Mouse (Mus musculus) MEL (cell line): ENCODE data around the gene Slc25a25. TPM values are rescaled to one million over a fixed set of nuclear protein-coding genes. Genes with fewer than 3 reads are reported as not detected.

Experiments used
- DNase-seq: peaks from one replicate; pipeline ENCODE4 v3.0.0; 2011; ENCODE audit warnings: low read depth, low spot score
- H3K27ac ChIP-seq: 2 replicates; pipeline ENCODE4 v1.5.1; 2012; ENCODE audit warnings: low read depth, mild to moderate bottlenecking, control low read depth, low read length, moderate library complexity; ENCODE audit not compliant: control insufficient read depth
- H3K27me3 ChIP-seq, 2 experiments: fragments of 150-350 bp in 1 of 2; sonication (generic) in 1 of 2; 2 replicates each; pipeline ENCODE4 v1.6.1; 2012; ENCODE audit warnings: low read length in 2 of 2, mild to moderate bottlenecking in 2 of 2, improper control_type of control experiment in 1 of 2, moderate library complexity in 1 of 2; ENCODE audit not compliant: insufficient read depth in 2 of 2, control insufficient read depth in 1 of 2
- H3K36me3 ChIP-seq, 2 experiments: 2 replicates each; pipeline ENCODE4 v1.6.1; 2012 to 2014; ENCODE audit warnings: low read length in 2 of 2, improper control_type of control experiment in 1 of 2, inconsistent platforms in 1 of 2, mild to moderate bottlenecking in 1 of 2; ENCODE audit not compliant: insufficient read depth in 2 of 2, control insufficient read depth in 1 of 2
- H3K4me1 ChIP-seq, 2 experiments: fragments of 150-350 bp in 1 of 2; sonication (generic) in 1 of 2; 2 replicates each; pipeline ENCODE4 v1.6.1; 2012; ENCODE audit warnings: low read length in 2 of 2, improper control_type of control experiment in 1 of 2, mild to moderate bottlenecking in 1 of 2; ENCODE audit not compliant: insufficient read depth in 2 of 2, control insufficient read depth in 1 of 2
- H3K4me3 ChIP-seq, 2 experiments: fragments of 150-350 bp in 1 of 2; sonication (generic) in 1 of 2; 2 replicates each; pipeline ENCODE4 v1.5.1; 2012; ENCODE audit warnings: low read depth in 2 of 2, low read length in 2 of 2, mild to moderate bottlenecking in 2 of 2, moderate library complexity in 2 of 2, control low read depth in 1 of 2, improper control_type of control experiment in 1 of 2; ENCODE audit not compliant: control insufficient read depth in 1 of 2, insufficient read depth in 1 of 2
- H3K79me2 ChIP-seq: 2 replicates; pipeline ENCODE4 v1.6.1; 2012; ENCODE audit warnings: mild to moderate bottlenecking, low read length, moderate library complexity; ENCODE audit not compliant: control insufficient read depth, poor library complexity, insufficient read depth
- H3K9ac ChIP-seq: 2 replicates; pipeline ENCODE4 v1.6.1; 2012; ENCODE audit warnings: low read depth, mild to moderate bottlenecking, control low read depth, low read length, moderate library complexity; ENCODE audit not compliant: control insufficient read depth, poor library complexity, severe bottlenecking
- H3K9me3 ChIP-seq: fragments of 150-350 bp; sonication (generic); replicated peaks from 2 replicates; pipeline ENCODE4 v1.6.1; 2012; ENCODE audit warnings: mild to moderate bottlenecking, low read length, improper control_type of control experiment, moderate library complexity; ENCODE audit not compliant: insufficient read depth
- CHD1 ChIP-seq: IDR thresholded peaks from 2 replicates; pipeline ENCODE4 v1.6.1; 2012; ENCODE audit warnings: low read depth, mild to moderate bottlenecking, inconsistent platforms, low read length, improper control_type of control experiment
- CHD2 ChIP-seq: IDR thresholded peaks from 2 replicates; pipeline ENCODE4 v1.6.1; 2011; ENCODE audit warnings: low read length, improper control_type of control experiment
- CTCF ChIP-seq, 3 experiments: IDR thresholded peaks in 2 of 3; conservative IDR thresholded peaks in 1 of 3; 2 replicates each; pipeline ENCODE4 v1.5.1; 2011 to 2012; ENCODE audit warnings: low read length in 3 of 3, low read depth in 2 of 3, mild to moderate bottlenecking in 2 of 3, improper control_type of control experiment in 1 of 3, inconsistent platforms in 1 of 3, mixed read lengths in 1 of 3, moderate library complexity in 1 of 3; ENCODE audit not compliant: control insufficient read depth in 1 of 3, insufficient read depth in 1 of 3, poor library complexity in 1 of 3, severe bottlenecking in 1 of 3
- E2F4 ChIP-seq: IDR thresholded peaks from 2 replicates; pipeline ENCODE4 v1.6.1; 2011; ENCODE audit warnings: low read depth, low read length, improper control_type of control experiment, borderline replicate concordance
- EP300 ChIP-seq, 2 experiments: IDR thresholded peaks; 2 replicates each; pipeline ENCODE4 v1.6.1; 2011; ENCODE audit warnings: improper control_type of control experiment in 2 of 2, low read length in 2 of 2, low read depth in 1 of 2, mild to moderate bottlenecking in 1 of 2
- ETS1 ChIP-seq: IDR thresholded peaks from 2 replicates; pipeline ENCODE4 v1.6.1; 2012; ENCODE audit warnings: low read depth, mild to moderate bottlenecking, inconsistent platforms, low read length, improper control_type of control experiment, moderate library complexity
- GABPA ChIP-seq: IDR thresholded peaks from 2 replicates; pipeline ENCODE4 v1.6.1; 2012; ENCODE audit warnings: low read depth, mild to moderate bottlenecking, inconsistent platforms, low read length, improper control_type of control experiment, moderate library complexity
- GATA1 ChIP-seq: IDR thresholded peaks from 2 replicates; pipeline ENCODE4 v1.6.1; 2011; ENCODE audit warnings: low read depth, low read length, improper control_type of control experiment
- HCFC1 ChIP-seq: IDR thresholded peaks from 2 replicates; pipeline ENCODE4 v1.6.1; 2012; ENCODE audit warnings: low read depth, mild to moderate bottlenecking, inconsistent platforms, low read length, improper control_type of control experiment, moderate library complexity
- MAFK ChIP-seq: IDR thresholded peaks from 2 replicates; pipeline ENCODE4 v1.6.1; 2011; ENCODE audit warnings: low read depth, mild to moderate bottlenecking, low read length, improper control_type of control experiment, borderline replicate concordance
- MAZ ChIP-seq: IDR thresholded peaks from 2 replicates; pipeline ENCODE4 v1.6.1; 2012; ENCODE audit warnings: low read depth, mild to moderate bottlenecking, inconsistent platforms, low read length, improper control_type of control experiment
- MEF2A ChIP-seq: IDR thresholded peaks from 2 replicates; pipeline ENCODE4 v1.6.1; 2014; ENCODE audit warnings: low read depth, mild to moderate bottlenecking, inconsistent platforms, low read length, improper control_type of control experiment; ENCODE audit not compliant: poor library complexity, insufficient replicate concordance, severe bottlenecking; ENCODE audit errors: extremely low read depth
- MYC ChIP-seq: IDR thresholded peaks from 2 replicates; pipeline ENCODE4 v1.6.1; 2011; ENCODE audit warnings: low read depth, mild to moderate bottlenecking, low read length, improper control_type of control experiment, moderate library complexity
- NELFE ChIP-seq: IDR thresholded peaks from 2 replicates; pipeline ENCODE4 v1.6.1; 2011; ENCODE audit warnings: low read depth, low read length, improper control_type of control experiment
- POLR2A ChIP-seq, 2 experiments: IDR thresholded peaks; 2 replicates each; pipeline ENCODE4 v1.6.1; 2011 to 2012; ENCODE audit warnings: low read length in 2 of 2, mild to moderate bottlenecking in 2 of 2, control low read depth in 1 of 2, improper control_type of control experiment in 1 of 2, low read depth in 1 of 2, moderate library complexity in 1 of 2; ENCODE audit not compliant: control insufficient read depth in 1 of 2, insufficient read depth in 1 of 2, poor library complexity in 1 of 2
- POLR2AphosphoS2 ChIP-seq: IDR thresholded peaks from 2 replicates; pipeline ENCODE4 v1.6.1; 2011; ENCODE audit warnings: low read length, improper control_type of control experiment
- RAD21 ChIP-seq: IDR thresholded peaks from 2 replicates; pipeline ENCODE4 v1.6.1; 2011; ENCODE audit warnings: mild to moderate bottlenecking, low read depth, low read length, improper control_type of control experiment
- RCOR1 ChIP-seq: IDR thresholded peaks from 2 replicates; pipeline ENCODE4 v1.6.1; 2012; ENCODE audit warnings: low read depth, mild to moderate bottlenecking, inconsistent platforms, low read length, improper control_type of control experiment
- SMC3 ChIP-seq: IDR thresholded peaks from 2 replicates; pipeline ENCODE4 v1.6.1; 2011; ENCODE audit warnings: low read depth, low read length, improper control_type of control experiment
- TCF12 ChIP-seq: IDR thresholded peaks from 2 replicates; pipeline ENCODE4 v1.6.1; 2014; ENCODE audit warnings: low read depth, mild to moderate bottlenecking, inconsistent platforms, low read length, improper control_type of control experiment, moderate library complexity
- UBTF ChIP-seq: IDR thresholded peaks from 2 replicates; pipeline ENCODE4 v1.6.1; 2012; ENCODE audit warnings: low read depth, mild to moderate bottlenecking, inconsistent platforms, low read length, improper control_type of control experiment, moderate library complexity, borderline replicate concordance; ENCODE audit not compliant: insufficient read depth
- ZMIZ1 ChIP-seq: IDR thresholded peaks from 2 replicates; pipeline ENCODE4 v1.6.1; 2012; ENCODE audit warnings: low read depth, mild to moderate bottlenecking, inconsistent platforms, low read length, improper control_type of control experiment, moderate library complexity
- polyA plus RNA-seq, 2 experiments: library from polyadenylated mRNA; stranded (reverse) in 1 of 2; unstranded in 1 of 2; fragments of >175 nt in 1 of 2; fragments of >200 nt in 1 of 2; gene quantifications; 2 replicates each; pipeline versions ENCODE4 v1.2.1 to v1.2.4; 2012; ENCODE audit warnings: low replicate concordance in 2 of 2, low read depth in 1 of 2; ENCODE audit not compliant: insufficient read length in 2 of 2, insufficient read depth in 1 of 2, missing spikeins in 1 of 2
- total RNA-seq: library from RNA; depleted of rRNA; stranded (reverse); fragments of 300-350 nt; gene quantifications from 2 replicates; pipeline ENCODE4 v1.2.3, GENCODE M21; 2012

Slc25a25 gene
- total and polyA plus RNA-seq, 3 experiments = 22.3 to 32.5 TPM; not detected in 1

DNA sequence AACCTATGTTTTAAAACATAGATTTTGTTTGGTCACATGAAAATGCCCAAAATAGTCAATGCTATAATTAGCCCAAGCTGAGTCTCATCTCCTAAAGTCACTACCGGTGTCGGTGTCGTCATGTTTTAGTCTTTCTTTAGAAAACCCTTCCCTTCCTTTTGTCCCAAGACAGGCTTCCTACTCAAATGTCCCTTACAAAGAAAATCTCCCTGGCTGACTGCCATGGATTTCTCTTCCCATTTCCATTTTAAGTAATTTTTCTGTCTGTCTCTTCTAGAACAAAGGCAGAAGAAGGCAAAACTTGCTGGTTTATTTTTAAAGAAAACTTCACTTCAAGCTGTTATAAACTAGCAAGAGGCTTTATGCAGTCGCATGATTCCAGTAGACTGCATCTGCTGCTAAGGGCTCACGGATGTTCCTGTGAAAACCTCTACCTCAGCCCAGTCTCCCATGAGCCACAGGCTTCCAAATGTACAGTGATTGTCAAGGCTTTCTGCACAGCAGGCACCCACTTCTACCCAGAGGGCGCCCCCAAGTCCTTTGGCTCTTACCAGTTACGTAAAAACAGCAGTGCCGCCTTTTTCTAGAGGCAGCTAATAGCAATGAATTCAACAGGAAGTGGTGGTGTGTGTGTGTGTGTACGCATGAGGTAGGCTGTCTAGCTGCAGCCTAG lies 3.8 kb downstream of the Slc25a25 start:
- no peaks in the 10 kb centered on the region for H3K9me3 ChIP-seq
- no peak overlapping the region for H3K9ac ChIP-seq
- no peak overlapping the region for H3K27ac ChIP-seq
- peaks cover 4 to 30% of the 10 kb centered on the region in 2 experiments for H3K36me3 ChIP-seq
- H3K27me3 ChIP-seq = no peaks in the 10 kb centered on the region
- peaks cover 50% of the 10 kb centered on the region for H3K79me2 ChIP-seq
- no peak for DNase-seq
- peaks cover 5 to 11% of the 10 kb centered on the region in 2 experiments; a peak in 3 of 4 replicates for H3K4me1 ChIP-seq
- no peak overlapping the region for H3K4me3 ChIP-seq
- TF ChIP-seq POLR2AphosphoS2 (no peak), MEF2A (no peak), CTCF (IDR thresholded peaks at IDR 0.05 in 2 of 3, conservative IDR thresholded peaks at IDR 0.05 in 1 of 3; ENCODE audit: control insufficient read depth in 1 of 3, insufficient read depth in 1 of 3, low read depth in 2 of 3, low read length in 3 of 3, poor library complexity in 1 of 3, severe bottlenecking in 1 of 3) (no peak), CHD1 (no peak)
- TF ChIP-seq, all 39 proteins: peak for 0

DNA sequence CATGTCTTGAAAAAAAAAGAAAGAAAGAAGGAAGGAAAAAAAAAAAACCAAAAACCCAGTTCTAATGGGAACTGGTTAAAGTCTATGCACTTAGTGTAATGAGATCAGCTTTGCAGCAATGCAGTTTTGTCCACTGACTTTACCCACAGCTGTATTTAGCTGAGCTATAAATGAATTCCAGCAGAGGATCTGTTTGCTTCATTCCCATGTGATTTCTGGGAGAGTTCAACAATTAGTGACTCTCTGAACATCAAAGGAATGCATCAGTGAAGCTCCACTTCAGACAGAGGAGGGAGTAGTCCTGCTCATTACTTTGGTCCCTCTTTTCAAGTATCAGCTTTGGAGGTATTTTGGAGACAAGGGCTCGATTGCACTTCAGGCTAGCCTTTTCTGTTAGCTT lies 5.7 kb downstream of the Slc25a25 start:
- Histone ChIP-seq H3K27me3 (no peaks in the 10 kb centered on the region), H3K27ac (no peak overlapping the region), H3K36me3 (peaks cover 4 to 30% of the 10 kb centered on the region in 2 experiments)

DNA sequence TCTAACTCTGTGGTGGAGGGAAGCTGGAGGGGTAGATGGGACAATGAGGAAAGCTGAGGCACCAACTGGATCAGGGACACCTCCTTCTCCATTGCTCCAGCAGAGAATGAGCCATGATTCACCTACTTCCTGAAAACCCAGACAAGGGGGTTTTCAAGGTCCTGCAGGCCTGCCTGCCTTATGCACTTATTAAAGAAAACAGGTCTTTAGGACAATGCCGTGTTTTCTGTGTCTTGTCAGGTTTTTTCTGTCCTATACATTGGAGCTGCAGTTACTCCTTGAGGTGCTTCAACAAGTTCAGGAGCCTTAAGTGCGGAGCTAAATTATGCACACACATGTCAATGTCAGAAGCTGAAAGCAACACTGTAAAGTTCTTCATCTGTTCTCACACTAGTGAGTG lies 9.7 kb downstream of the Slc25a25 start:
- no peaks in the 10 kb centered on the region for H3K9me3 ChIP-seq
- H3K79me2 ChIP-seq = peaks cover 49% of the 10 kb centered on the region
- no peak overlapping the region for H3K4me3 ChIP-seq
- H3K27ac ChIP-seq = no peak overlapping the region
- H3K36me3 ChIP-seq = peaks cover 4 to 10% of the 10 kb centered on the region in 2 experiments
- H3K9ac ChIP-seq = no peak overlapping the region
- peaks cover 2 to 5% of the 10 kb centered on the region in 2 experiments; a peak in 2 of 4 replicates for H3K4me1 ChIP-seq
- no peaks in the 10 kb centered on the region for H3K27me3 ChIP-seq
- TF ChIP-seq TCF12 (no peak), GATA1 (no peak), MAZ (no peak), ETS1 (no peak), RCOR1 (no peak), MAFK (no peak), CTCF (IDR thresholded peaks at IDR 0.05 in 2 of 3, conservative IDR thresholded peaks at IDR 0.05 in 1 of 3; ENCODE audit: control insufficient read depth in 1 of 3, insufficient read depth in 1 of 3, low read depth in 2 of 3, low read length in 3 of 3, poor library complexity in 1 of 3, severe bottlenecking in 1 of 3) (no peak), UBTF (no peak), E2F4 (no peak), EP300 (IDR thresholded peaks at IDR 0.05; ENCODE audit: low read depth in 1 of 2, low read length in 2 of 2) (no peak), MYC (no peak), GABPA (no peak), SMC3 (no peak), HCFC1 (no peak), POLR2AphosphoS2 (no peak), CHD2 (no peak), ZMIZ1 (no peak), POLR2A (IDR thresholded peaks at IDR 0.05; ENCODE audit: control insufficient read depth in 1 of 2, insufficient read depth in 1 of 2, low read depth in 1 of 2, low read length in 2 of 2, poor library complexity in 1 of 2) (no peak), NELFE (no peak)
- TF ChIP-seq, all 39 proteins: peak for 0
- no peak for DNase-seq

More for the DNA sequence above, 5.7 kb downstream of the Slc25a25 start:
- peaks cover 55% of the 10 kb centered on the region for H3K79me2 ChIP-seq
- no peaks in the 10 kb centered on the region for H3K9me3 ChIP-seq
- TF ChIP-seq SMC3 = no peak
- no peak for TF ChIP-seq RAD21
- TF ChIP-seq GATA1 = no peak
- no peak for TF ChIP-seq MAZ
- TF ChIP-seq, all 39 proteins: peak for 0
- no peak overlapping the region for H3K4me3 ChIP-seq
- H3K9ac ChIP-seq = no peak overlapping the region
- H3K4me1 ChIP-seq = peaks cover 5 to 11% of the 10 kb centered on the region in 2 experiments; a peak in 3 of 4 replicates
- DNase-seq = no peak
